Mouse (Mus musculus): ENCODE measurements at regions not wholly inside any gene's neighbourhood (a gene's known extent, or its start where the extent isn't known, plus 50 kb on each side); places are given as distances from the start of the nearest gene placed in this dataset.
A peak's percentile ranks its signal among the peaks of the same experiment; 100 is the strongest.

- no peak overlapping the region for H3K27ac ChIP-seq
- no peaks in the 10 kb centered on the region for H3K4me1 ChIP-seq
- H3K36me3 ChIP-seq: no peaks in the 10 kb centered on the region
- WGBS: 49% methylated on average over 8 of the region's 8 CpGs
- H3K9ac ChIP-seq: no peak overlapping the region
- peak; percentile 70 for ATAC-seq (ENCODE audit: low FRiP score, low read depth)
- no peak overlapping the region for H3K4me3 ChIP-seq
- H3K27me3 ChIP-seq (replicated peaks): no peaks in the 10 kb centered on the region
- H3K9me3 ChIP-seq: no peaks in the 10 kb centered on the region
- H3K4me2 ChIP-seq (replicated peaks): no peak overlapping the region
These were observed 651.7 kb upstream of the Lmcd1 start for GRCm38 (mm10) chr6:111621684-111622480.

DNA sequence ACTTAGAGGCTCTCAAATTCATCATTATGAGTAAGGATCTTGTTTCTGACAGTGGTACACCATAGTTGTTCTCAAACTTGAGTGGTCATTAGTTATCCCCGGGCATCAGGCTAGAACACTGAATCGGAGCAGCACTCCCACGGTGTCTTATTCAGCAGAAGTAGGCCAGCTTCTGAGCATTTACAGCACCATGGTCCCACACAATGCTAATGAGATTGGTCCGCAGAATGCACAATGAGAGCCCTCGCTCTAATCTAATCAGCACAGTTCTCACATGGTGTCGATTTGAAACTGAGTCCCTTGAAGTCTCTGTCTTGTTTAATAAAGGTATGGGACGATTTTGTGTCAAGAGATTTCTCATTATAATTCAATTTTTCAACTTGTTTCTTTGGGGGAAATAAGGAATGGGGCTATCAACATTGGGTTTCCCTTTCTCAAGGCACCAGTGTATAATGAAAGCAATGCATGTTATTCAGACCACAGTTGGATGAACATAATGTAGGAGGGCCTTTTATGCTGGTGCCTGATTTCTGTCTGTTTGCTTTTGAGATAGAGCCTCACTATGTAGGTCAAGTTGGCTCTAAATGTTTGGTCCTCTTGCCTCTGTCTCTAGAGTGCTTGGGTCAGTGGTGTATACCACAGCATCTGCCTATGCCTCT lies 650.9 kb upstream of the Lmcd1 start:
- no peaks in the 10 kb centered on the region for H3K4me1 ChIP-seq
- ATAC-seq (ENCODE audit: low FRiP score, low read depth): peak; percentile 52; the same call in 1 of the 2 replicates
- H3K27me3 ChIP-seq (replicated peaks): no peaks in the 10 kb centered on the region
- H3K9me3 ChIP-seq: no peaks in the 10 kb centered on the region
- no peak overlapping the region for H3K27ac ChIP-seq
- H3K4me2 ChIP-seq (replicated peaks): no peak overlapping the region
- no peak overlapping the region for H3K4me3 ChIP-seq
- WGBS: 48% methylated on average over 7 of the region's 7 CpGs
- no peak overlapping the region for H3K9ac ChIP-seq
- H3K36me3 ChIP-seq: no peaks in the 10 kb centered on the region

GRCm38 (mm10) chr6:111623140-111623497 lies 650.4 kb upstream of the Lmcd1 start:
- no peak overlapping the region for H3K27ac ChIP-seq
- no peaks in the 10 kb centered on the region for H3K9me3 ChIP-seq
- ATAC-seq (ENCODE audit: low FRiP score, low read depth): no peak
- no peak overlapping the region for H3K4me3 ChIP-seq
- H3K4me2 ChIP-seq (replicated peaks): no peak overlapping the region
- no peaks in the 10 kb centered on the region for H3K4me1 ChIP-seq
- WGBS: 87% methylated on average over 4 of the region's 4 CpGs
- H3K27me3 ChIP-seq (replicated peaks): no peaks in the 10 kb centered on the region
- no peaks in the 10 kb centered on the region for H3K36me3 ChIP-seq
- H3K9ac ChIP-seq: no peak overlapping the region

DNA sequence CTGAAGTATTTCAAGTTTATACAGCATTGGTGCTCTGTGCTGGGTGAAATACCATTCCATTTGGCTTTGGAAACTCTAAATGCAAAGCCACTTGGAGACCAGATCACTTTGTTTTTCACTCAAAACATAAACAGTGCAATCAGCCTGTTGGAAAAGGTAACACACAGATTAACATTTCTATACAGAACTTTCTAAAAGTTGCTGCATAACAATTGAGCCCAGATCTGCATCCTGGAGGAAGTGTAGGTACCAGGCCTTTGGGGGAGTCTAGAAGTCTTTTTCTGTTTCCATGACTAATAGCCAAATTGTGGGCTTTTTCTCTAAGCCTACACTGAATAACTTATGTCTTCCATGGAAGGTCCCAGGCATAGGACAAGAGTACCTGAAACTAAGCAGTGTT lies 648.1 kb upstream of the Lmcd1 start:
- no peak overlapping the region for H3K27ac ChIP-seq
- H3K9me3 ChIP-seq: no peaks in the 10 kb centered on the region
- no peak for ATAC-seq (ENCODE audit: low FRiP score, low read depth)
- no peaks in the 10 kb centered on the region for H3K4me1 ChIP-seq
- no peaks in the 10 kb centered on the region for H3K36me3 ChIP-seq
- no peak overlapping the region for H3K9ac ChIP-seq
- H3K4me3 ChIP-seq: no peak overlapping the region
- H3K27me3 ChIP-seq (replicated peaks): no peaks in the 10 kb centered on the region
- H3K4me2 ChIP-seq (replicated peaks): no peak overlapping the region

DNA sequence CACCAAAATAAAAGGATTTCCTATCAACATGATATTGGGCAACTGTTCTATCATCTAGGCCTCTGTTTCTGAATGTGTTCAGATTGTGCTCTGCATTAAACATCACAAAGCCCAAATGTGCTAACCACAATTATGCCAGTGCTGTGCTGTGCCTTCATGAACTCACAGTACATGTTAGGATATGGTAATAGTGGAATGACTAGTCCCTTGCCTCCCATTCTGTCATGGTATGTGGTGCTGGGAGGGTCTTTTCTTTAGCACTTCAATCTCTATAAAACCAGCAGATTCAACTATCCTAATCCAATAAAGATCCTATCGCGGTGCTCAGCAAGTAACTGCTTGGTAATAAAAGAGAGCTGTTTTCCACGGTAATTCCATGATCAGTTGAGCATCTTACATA lies 620.8 kb upstream of the Lmcd1 start:
- ATAC-seq (ENCODE audit: low FRiP score, low read depth): no peak
- no peaks in the 10 kb centered on the region for H3K4me1 ChIP-seq
- H3K4me2 ChIP-seq (replicated peaks): no peak overlapping the region
- no peak overlapping the region for H3K27ac ChIP-seq
- 93% methylated on average over 3 of the region's 3 CpGs for WGBS
- H3K27me3 ChIP-seq (replicated peaks): no peaks in the 10 kb centered on the region
- H3K36me3 ChIP-seq: no peaks in the 10 kb centered on the region
- H3K4me3 ChIP-seq: no peak overlapping the region
- H3K9me3 ChIP-seq: no peaks in the 10 kb centered on the region
- H3K9ac ChIP-seq: no peak overlapping the region

GRCm38 (mm10) chr6:111659957-111660356 lies 613.6 kb upstream of the Lmcd1 start:
- no peaks in the 10 kb centered on the region for H3K27me3 ChIP-seq (replicated peaks)
- no peaks in the 10 kb centered on the region for H3K36me3 ChIP-seq
- H3K27ac ChIP-seq: no peak overlapping the region
- ATAC-seq (ENCODE audit: low FRiP score, low read depth): no peak
- H3K4me3 ChIP-seq: no peak overlapping the region
- H3K4me2 ChIP-seq (replicated peaks): no peak overlapping the region
- H3K9me3 ChIP-seq: no peaks in the 10 kb centered on the region
- no peaks in the 10 kb centered on the region for H3K4me1 ChIP-seq
- WGBS: 68% methylated on average over 2 of the region's 2 CpGs
- no peak overlapping the region for H3K9ac ChIP-seq

- Histone ChIP-seq H3K36me3 (no peaks in the 10 kb centered on the region), H3K9me3 (no peaks in the 10 kb centered on the region), H3K9ac (no peak overlapping the region), H3K4me3 (no peak overlapping the region), H3K27me3 (replicated peaks) (no peaks in the 10 kb centered on the region), H3K4me2 (replicated peaks) (no peak overlapping the region), H3K4me1 (no peaks in the 10 kb centered on the region), H3K27ac (no peak overlapping the region)
- no peak for ATAC-seq (ENCODE audit: low FRiP score, low read depth)
These were observed 609.0 kb upstream of the Lmcd1 start for GRCm38 (mm10) chr6:111664603-111665002.

DNA sequence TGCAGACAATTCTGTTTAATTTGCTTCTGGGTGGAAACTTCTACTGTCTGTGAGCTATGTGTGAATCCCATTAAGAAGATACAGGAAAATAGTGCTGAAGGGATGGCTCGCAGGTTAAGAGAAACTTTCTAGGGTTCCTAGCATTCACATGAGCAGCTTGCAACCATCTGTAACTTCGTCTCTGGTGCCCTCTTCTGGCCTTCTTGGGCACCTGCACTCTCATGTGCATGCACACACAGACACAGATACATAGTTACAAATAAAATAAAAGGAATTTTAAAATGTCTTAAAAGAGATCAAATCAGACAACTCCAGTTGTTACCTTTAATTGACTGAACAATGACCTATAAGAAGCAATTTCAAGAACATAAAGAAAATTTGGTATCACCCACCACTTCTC lies 588.6 kb upstream of the Lmcd1 start:
- H3K36me3 ChIP-seq: no peaks in the 10 kb centered on the region
- no peak for ATAC-seq (ENCODE audit: low FRiP score, low read depth)
- H3K27ac ChIP-seq: no peak overlapping the region
- H3K4me2 ChIP-seq (replicated peaks): no peak overlapping the region
- H3K4me3 ChIP-seq: no peak overlapping the region
- no peak overlapping the region for H3K9ac ChIP-seq
- H3K4me1 ChIP-seq: no peaks in the 10 kb centered on the region
- no peaks in the 10 kb centered on the region for H3K27me3 ChIP-seq (replicated peaks)
- 76% methylated on average over 2 of the region's 2 CpGs for WGBS
- H3K9me3 ChIP-seq: no peaks in the 10 kb centered on the region

DNA sequence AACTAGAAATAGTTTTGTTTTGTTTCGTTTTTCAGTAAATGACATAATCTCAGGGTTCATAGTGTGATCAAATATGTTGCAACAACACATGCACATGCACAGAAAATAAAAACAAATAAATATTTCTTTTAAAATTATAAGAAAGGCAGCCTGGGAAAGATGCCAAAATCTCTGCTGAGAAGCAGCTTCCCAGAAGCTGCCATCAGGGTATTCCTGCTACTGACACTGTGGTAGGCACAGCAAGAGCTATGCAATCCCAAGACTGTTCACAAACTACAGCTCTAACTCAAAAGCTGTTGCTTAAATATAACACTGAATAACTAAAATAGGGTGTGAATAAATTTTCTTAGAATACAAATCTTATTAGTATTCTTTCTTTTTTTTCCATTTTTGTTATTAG lies 570.7 kb upstream of the Lmcd1 start:
- Histone ChIP-seq H3K9me3 (no peaks in the 10 kb centered on the region), H3K27me3 (replicated peaks) (no peaks in the 10 kb centered on the region), H3K27ac (no peak overlapping the region), H3K4me2 (replicated peaks) (no peak overlapping the region), H3K4me1 (no peaks in the 10 kb centered on the region), H3K9ac (no peak overlapping the region), H3K4me3 (no peak overlapping the region), H3K36me3 (no peaks in the 10 kb centered on the region)
- no peak for ATAC-seq (ENCODE audit: low FRiP score, low read depth)
- WGBS: 95% methylated on average over 1 of the region's 1 CpGs

DNA sequence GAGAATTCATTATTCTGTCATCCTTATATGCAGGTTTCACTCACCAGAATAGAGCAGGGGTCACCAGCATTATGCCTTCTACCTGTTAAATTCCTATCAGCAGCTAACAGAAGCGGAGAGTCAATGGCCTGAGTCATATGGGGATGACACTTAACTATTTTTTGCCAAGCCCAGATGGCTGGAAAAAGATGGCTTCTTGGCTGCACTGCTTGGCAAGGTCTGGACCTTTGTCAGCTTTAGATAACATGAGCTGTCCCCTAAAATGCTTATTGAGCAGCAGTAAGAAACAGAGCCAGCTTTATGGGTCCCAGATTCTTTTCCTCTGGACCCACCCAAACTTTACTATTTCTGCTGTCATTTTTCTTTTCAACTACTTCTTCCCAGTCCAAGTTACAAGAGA lies 565.3 kb upstream of the Lmcd1 start:
- H3K36me3 ChIP-seq: no peaks in the 10 kb centered on the region
- no peak overlapping the region for H3K4me3 ChIP-seq
- ATAC-seq (ENCODE audit: low FRiP score, low read depth): no peak
- H3K9ac ChIP-seq: no peak overlapping the region
- no peaks in the 10 kb centered on the region for H3K9me3 ChIP-seq
- H3K4me1 ChIP-seq: no peaks in the 10 kb centered on the region
- no peak overlapping the region for H3K4me2 ChIP-seq (replicated peaks)
- no peak overlapping the region for H3K27ac ChIP-seq
- WGBS: 84% methylated on average over 1 of the region's 1 CpGs
- no peaks in the 10 kb centered on the region for H3K27me3 ChIP-seq (replicated peaks)

- H3K27ac ChIP-seq: no peak overlapping the region
- no peak for ATAC-seq (ENCODE audit: low FRiP score, low read depth)
These were observed 547.6 kb upstream of the Lmcd1 start for GRCm38 (mm10) chr6:111725969-111726368.

GRCm38 (mm10) chr6:111730381-111730780 lies 543.2 kb upstream of the Lmcd1 start:
- H3K27me3 ChIP-seq (replicated peaks): no peaks in the 10 kb centered on the region
- no peak overlapping the region for H3K4me3 ChIP-seq
- no peaks in the 10 kb centered on the region for H3K4me1 ChIP-seq
- ATAC-seq (ENCODE audit: low FRiP score, low read depth): 0 out of 2 replicates have a peak, but pooled peaks have one; percentile 21
- no peaks in the 10 kb centered on the region for H3K36me3 ChIP-seq
- H3K9ac ChIP-seq: no peak overlapping the region
- H3K9me3 ChIP-seq: no peaks in the 10 kb centered on the region
- no peak overlapping the region for H3K27ac ChIP-seq
- H3K4me2 ChIP-seq (replicated peaks): no peak overlapping the region

More at GRCm38 (mm10) chr6:111725969-111726368, 547.6 kb upstream of the Lmcd1 start:
- no peaks in the 10 kb centered on the region for H3K27me3 ChIP-seq (replicated peaks)
- no peak overlapping the region for H3K4me2 ChIP-seq (replicated peaks)
- no peaks in the 10 kb centered on the region for H3K36me3 ChIP-seq
- no peaks in the 10 kb centered on the region for H3K9me3 ChIP-seq
- H3K4me1 ChIP-seq: no peaks in the 10 kb centered on the region
- H3K9ac ChIP-seq: no peak overlapping the region
- no peak overlapping the region for H3K4me3 ChIP-seq

GRCm38 (mm10) chr6:111733926-111734325 lies 539.6 kb upstream of the Lmcd1 start:
- ATAC-seq (ENCODE audit: low FRiP score, low read depth): no peak
- Histone ChIP-seq H3K27ac (no peak overlapping the region), H3K4me2 (replicated peaks) (no peak overlapping the region), H3K9me3 (no peaks in the 10 kb centered on the region), H3K36me3 (no peaks in the 10 kb centered on the region), H3K9ac (no peak overlapping the region), H3K4me1 (no peaks in the 10 kb centered on the region), H3K27me3 (replicated peaks) (no peaks in the 10 kb centered on the region), H3K4me3 (no peak overlapping the region)
- 89% methylated on average over 3 of the region's 3 CpGs for whole genome bisulfite sequencing
